Mouse (Mus musculus) adrenal gland, adult 10 weeks (tissue): Measurements from ENCODE around the gene Psme4. TPM values are rescaled to one million over a fixed set of nuclear protein-coding genes. Genes with fewer than 3 reads are reported as not detected.

Experiments
- polyA plus RNA-seq: library from polyadenylated mRNA; stranded (reverse); fragments of 350-450 nt; fragmentation: Illumina TruSeq; extraction: RNeasy Lipid Tissue Mini Kit (QIAGEN cat#74804); gene quantifications from one replicate; pipeline ENCODE4 v1.2.3, GENCODE M21; 2014; ENCODE audit warnings: low read depth, low replicate concordance

Psme4 gene
- polyA plus RNA-seq = 170 TPM

GRCm38 (mm10) chr11:30771267-30771903 is at the start of gene Psme4:
Gene Psme4, plus strand, starts transcription at chr11:30771726.

GRCm38 (mm10) chr11:30885171-30885871 is 113.8 kb downstream of the Psme4 start, which contains the start of the genes Gpr75 and Asb3:
Gene Gpr75, plus strand, starts transcription at chr11:30885358.
Gene Asb3, plus strand, starts transcription at chr11:30885416.

Other genes with a start within 250 kb of the Psme4 start
- 55.3 TPM for gene Acyp2, start 122.1 kb upstream of the Psme4 start, polyA plus RNA-seq
- gene Gpr75, start 113.6 kb downstream of the Psme4 start, polyA plus RNA-seq = 3.3 TPM
- 33.0 TPM for gene Asb3, start 113.7 kb downstream of the Psme4 start, polyA plus RNA-seq
- 304 TPM for gene Erlec1, start 182.6 kb downstream of the Psme4 start, polyA plus RNA-seq
- gene Chac2, start 214.6 kb downstream of the Psme4 start, polyA plus RNA-seq = 57.6 TPM